Mouse (Mus musculus) R1 (cell line): Measurements from ENCODE around the gene Rs1.
"Not testable (repeated sequence)": the region's sequence is repeated elsewhere in the genome, so short reads cannot be mapped to it uniquely, and the experiment has no call there.

Experiments
- DNase-seq: peaks from one replicate; pipeline ENCODE4 v3.0.0-alpha.2; 2018; ENCODE audit warnings: low read depth, low spot score

The Rs1 gene

GRCm38 (mm10) chrX:160767713-160768112, at the start of gene Rs1:
Rs1 (plus strand) TSS chrX:160768013.
- no peak for DNase-seq

DNA sequence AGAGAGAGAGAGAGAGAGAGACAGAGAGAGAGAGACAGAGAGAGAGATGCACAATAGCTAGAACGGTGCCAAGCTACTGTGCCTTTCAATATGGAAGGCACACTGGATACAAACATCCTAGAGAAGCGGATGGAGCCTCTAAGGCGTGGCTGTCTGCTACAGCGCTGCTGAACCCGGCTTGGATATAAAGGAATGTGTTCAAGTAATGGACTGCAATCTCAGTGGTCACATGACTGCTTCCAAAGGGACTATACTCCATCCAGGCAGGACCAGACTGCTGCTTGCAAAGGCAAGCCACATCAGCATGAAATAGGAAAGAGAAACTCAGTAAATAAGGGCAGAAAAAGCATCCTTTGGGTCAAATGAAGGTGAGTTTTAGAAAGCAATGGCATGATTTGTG, 32.2 kb upstream of the Rs1 start, which contains the start of gene Ppef1:
Ppef1 (minus strand) TSS at position 116 of the 400 bp plus-strand sequence.
- DNase-seq = no peak

GRCm38 (mm10) chrX:160745399-160745798, 22.4 kb upstream of the Rs1 start:
- no peak for DNase-seq

GRCm38 (mm10) chrX:160748653-160749052, 19.2 kb upstream of the Rs1 start:
- no peak for DNase-seq

DNA sequence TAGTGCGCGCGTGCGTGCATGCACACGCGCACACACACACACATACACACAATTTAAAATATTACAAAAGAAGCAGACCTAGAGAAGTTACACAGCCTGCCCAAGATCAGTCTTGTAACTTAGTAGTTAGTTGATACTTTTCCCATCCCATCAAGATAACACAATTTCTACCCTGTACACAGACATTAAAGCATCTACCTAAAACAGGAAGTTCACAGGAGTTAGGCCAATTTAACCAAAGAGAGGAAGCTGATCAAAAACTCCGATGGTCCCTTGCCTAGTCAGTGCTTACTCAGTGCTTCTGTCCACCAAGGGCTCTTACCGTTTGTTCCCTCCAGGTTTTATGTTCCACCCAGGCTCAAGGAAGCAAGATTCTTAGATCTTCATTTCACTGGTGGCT, 17.0 kb upstream of the Rs1 start:
- no peak for DNase-seq

DNA sequence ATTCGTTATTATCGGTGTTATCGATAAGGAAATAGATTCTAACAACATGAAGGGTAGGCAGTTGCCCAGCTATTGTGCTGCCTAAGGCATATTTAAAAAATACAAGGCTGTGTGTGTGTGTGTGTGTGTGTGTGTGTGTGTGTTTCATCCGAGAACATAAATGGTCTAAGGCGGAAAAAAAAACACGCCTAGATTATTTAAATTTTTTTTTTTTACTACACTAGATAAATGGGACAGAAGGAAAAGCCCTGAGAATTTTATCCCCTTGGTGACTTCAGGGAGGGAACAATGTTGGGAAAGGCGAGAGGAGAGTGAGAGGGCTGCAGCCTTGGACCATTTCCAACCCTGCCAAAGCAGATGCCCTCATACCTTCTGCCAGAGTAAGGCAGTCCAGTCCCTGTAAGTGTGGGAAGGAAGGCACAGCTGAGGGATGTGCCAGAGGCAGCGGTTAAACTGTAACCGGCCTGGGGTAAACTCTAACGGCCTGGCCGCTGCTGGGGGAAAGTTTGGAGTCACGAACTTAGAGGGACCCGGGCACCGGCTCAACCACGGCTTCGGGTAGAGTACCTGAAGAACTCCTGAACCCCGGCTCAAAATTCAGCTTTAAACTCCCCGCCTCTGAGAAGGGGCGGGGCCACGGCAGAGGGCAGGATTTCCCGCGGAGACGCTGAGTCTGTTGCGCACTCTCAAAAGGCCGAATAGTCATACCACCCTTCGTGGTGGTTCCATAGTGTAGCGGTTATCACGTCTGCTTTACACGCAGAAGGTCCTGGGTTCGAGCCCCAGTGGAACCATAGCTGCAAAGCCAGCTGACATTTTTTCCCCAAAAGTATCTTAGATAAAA, 2.2 kb upstream of the Rs1 start:
- peak; percentile 73 for DNase-seq

DNA sequence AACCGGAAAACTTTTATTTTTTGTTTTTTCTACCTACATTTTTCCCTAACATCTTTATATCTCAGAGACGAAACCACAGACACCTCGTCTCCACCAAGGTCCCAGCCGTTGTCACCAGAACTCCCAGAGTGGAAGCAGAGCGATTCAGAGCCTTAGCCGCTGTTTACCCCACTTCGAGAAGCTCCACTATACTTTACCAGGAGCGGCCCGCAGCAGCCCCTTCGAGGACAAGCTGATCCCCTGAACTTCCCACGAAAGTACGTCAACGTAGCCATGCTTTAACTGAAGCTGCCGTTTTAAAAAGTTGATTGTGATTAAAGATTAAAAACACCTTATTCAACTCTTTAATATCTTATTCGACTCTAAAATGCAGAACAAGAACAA, 1.6 kb upstream of the Rs1 start:
- peak; percentile 32 for DNase-seq

DNA sequence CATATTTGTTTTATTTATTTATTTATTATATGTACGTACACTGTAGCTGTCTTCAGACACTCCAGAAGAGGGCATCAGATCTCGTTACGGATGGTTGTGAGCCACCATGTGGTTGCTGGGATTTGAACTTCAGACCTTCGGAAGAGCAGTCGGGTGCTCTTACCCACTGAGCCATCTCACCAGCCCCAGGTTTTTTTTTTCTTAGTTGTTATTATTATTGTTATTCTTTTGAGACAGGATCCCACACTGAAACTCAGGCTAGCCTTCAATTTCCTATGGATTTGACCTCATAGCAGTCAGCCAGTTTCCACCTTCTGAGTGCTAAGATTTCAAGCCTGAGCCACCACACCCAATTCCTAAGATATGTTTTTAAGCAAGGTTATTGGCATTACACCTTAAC, 1.8 kb downstream of the Rs1 start:
- not testable (repeated sequence) for DNase-seq

- DNase-seq = no peak
Measured at GRCm38 (mm10) chrX:160773033-160773432, 5.2 kb downstream of the Rs1 start.

GRCm38 (mm10) chrX:160782276-160782675, 14.5 kb downstream of the Rs1 start:
- no peak for DNase-seq

DNA sequence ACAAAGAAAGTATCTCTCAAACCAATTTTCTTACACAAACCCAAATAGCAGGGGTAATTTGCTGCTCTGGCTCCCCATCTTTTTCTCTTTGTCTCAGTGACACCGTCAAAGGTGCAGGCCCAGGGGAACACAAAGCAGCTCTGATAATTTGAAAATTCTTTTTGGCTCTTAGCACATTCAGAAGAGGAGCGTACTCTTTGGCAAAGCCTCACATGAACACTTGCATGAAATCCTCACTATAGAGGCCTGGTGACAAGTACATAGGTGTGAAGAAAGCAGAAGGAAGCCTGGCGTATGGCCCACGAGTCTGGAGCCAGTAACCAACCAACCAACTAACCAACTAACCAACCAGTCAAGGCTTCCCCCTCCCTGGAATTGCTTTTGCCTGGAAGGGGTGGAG, 27.1 kb downstream of the Rs1 start:
- DNase-seq = no peak

DNA sequence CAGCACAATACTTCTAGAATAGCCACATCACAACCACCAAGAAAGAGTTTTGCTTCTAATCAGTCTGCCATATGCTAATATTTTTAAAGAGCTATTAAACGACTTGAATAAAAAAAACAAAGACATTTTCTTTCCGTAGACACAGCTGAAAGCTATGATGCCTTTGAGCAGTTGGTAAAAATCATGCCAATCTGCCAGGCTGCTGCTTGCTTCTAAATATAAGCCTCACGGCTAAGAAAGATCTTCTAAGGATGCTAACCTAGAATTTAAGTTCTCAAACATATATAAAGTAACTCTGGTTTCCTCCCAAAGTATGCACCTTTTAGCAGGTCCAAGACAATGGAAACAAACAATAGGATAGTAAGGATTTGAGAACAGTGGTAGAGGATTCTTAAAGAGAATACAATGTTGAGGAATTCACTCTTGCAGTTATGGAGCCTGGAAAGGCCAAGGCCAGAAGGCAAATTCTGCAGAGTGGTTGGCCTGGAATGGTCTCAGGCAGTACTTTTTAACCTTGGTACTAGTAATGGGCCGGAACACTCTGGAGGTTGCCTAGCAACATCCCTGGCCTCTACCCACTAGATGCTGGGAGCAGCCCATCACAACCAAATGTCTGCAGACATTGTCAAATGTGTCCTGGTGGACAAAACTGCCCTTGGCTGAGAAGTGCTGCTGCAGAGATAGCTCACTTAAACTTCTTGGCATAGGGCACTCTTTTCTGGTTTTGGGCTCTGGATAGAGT, 36.8 kb downstream of the Rs1 start:
- no peak for DNase-seq

DNA sequence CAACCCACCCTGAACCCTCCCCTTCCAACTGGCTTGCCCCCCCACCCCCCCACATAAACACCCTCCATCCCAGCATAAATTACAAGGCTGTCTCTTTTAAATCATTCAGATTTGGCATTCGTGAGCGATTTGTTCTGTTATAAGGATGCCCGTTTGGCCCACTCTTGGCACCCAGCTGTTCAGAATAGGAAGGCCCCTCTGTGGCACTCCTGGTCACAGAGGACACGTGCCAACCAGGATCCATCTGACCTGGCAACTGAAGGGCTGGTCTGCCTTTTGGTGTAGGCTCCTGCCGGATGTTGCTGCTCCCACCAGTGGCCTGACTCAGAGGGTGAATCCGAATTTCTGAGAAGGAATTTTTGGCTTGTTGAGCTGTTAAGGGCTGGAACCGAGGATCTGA, 40.4 kb downstream of the Rs1 start:
- DNase-seq = no peak
